Mouse (Mus musculus) adrenal gland, adult (tissue): ENCODE results near the gene B3galt2.

Experiments used
- DNase-seq, 2 experiments: peaks; one replicate each; pipeline ENCODE4 v3.0.0; 2022 to 2023; ENCODE audit warnings: low spot score in 1 of 2; ENCODE audit not compliant: inconsistent age in 2 of 2

The B3galt2 gene

DNA sequence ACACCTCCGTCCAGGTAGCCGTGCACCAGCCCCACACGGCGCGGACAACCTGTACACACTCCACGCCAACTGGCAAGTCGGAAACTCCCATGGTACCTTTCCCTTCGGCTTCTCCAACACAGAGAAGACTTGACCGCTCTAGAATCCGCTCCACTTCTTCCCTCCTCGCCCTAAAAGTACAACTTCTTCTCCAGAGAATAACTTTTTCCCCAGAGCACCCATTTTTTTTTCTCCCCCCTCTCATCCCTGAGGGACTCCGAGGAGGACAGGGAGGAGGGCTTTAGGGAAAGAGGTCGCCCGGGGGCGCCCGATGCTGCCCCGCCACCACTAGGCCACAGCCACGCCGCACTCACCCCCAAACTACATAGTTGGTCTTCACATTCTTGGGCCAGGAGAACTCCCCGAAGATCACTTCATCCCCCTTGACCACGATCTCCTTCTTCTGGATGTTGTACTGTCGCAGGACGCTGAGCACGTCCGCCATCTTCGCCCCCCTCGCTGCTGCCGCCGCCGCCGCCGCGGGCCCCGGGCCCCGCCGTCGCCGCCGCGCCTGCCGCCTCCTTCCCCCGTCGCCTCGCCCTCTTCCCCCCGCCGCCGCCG, 61.8 kb downstream of the B3galt2 start:
- DNase-seq, result no peak

DNA sequence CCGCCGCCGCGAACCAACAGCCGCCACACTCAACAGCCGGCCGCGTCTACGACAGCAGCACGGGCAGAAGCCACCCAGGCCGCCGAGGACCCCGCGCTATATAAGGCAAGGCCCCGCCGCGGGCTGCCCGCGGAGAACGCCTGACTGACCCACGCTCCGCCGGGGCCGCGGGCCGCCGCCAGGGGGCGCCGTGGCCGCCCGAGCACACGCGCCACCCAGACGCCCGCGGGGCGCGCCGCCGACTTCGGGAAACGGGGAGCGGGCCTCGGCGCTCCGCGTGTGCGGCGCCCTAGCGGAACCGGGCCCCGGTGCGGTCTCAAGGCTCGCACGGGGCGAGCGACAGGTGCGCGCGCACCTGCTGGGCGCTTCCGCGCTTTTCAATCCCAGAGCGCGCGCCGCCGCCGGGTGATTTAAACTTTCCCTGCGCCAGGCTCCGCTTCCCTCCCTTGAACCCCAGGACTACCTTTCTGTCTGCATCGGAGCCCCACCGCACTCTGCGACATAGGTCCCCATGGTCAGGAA, 62.3 kb downstream of the B3galt2 start, which contains the start of gene Cdc73:
Cdc73 (minus strand) TSS at position 153 of the 522 bp plus-strand sequence.
- DNase-seq, result peak; percentile 94 to 97
